ENCODE assay signal across 17 mouse cellular contexts in the genomic region with DNA sequence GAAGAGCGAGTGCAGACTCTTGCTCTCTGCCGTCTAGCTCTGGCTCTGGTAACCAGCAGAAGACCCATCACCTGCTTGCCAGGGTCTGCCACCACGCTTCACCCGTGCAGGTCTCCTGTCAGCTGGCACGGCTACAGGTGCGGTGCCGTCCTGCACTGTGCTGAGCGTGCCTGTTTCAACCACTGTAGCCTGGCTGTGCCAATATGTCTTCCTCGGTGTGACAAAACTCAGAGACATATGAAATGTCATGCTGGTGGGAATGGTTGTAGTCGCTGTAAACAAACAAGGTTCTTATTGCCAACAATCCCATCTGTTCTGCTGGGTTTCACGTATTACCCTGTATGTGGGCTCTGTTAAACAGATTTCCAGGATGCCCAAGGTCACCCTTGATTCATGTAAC.
A peak's percentile ranks its signal among the peaks of the same experiment; 100 is the strongest.
DNase-seq lines count a peak whose midpoint lies in the region; ATAC-seq and TF ChIP-seq lines count a peak whose summit lies in the region.
"Had no signal": no experiment of that assay in that cellular context is flagged by ENCODE, and none has a peak within 500 bp of the region (broad histone marks: within the 10 kb centered on the region; RNA-seq: fewer than 3 reads in every experiment).

No protein-coding gene starts in this region.

- 75% methylated on average over 11 of the region's 11 CpGs for WGBS in forebrain, embryonic 14.5 days
- 91% methylated on average over 11 of the region's 11 CpGs for WGBS in forebrain, embryonic 12.5 days
- 89% methylated on average over 11 of the region's 11 CpGs for WGBS in neural tube, embryonic 15.5 days

- no peaks in the 10 kb centered on the region for H3K36me3 ChIP-seq in forebrain, embryonic 14.5 days (ENCODE audit: control insufficient read depth, insufficient read depth, low read length)
- no peaks in the 10 kb centered on the region for H3K36me3 ChIP-seq in forebrain, embryonic 12.5 days (replicated peaks)
- H3K36me3 ChIP-seq in neural tube, embryonic 15.5 days = no peaks in the 10 kb centered on the region
- H3K36me3 ChIP-seq: lung, embryonic 15.5 days had no signal

- no peak for TF ChIP-seq POLR2A in brain, embryonic 14.5 days (IDR thresholded peaks at IDR 0.05; ENCODE audit: borderline replicate concordance, extremely low read depth, insufficient read depth, insufficient read length, poor library complexity, severe bottlenecking)

- H3K4me2 ChIP-seq in forebrain, embryonic 14.5 days (ENCODE audit: low read length) = no peak overlapping the region
- H3K4me2 ChIP-seq in forebrain, embryonic 12.5 days = no peak overlapping the region
- H3K4me2 ChIP-seq in neural tube, embryonic 15.5 days = no peak overlapping the region
- H3K4me2 ChIP-seq: heart, embryonic 11.5 days; lung, embryonic 15.5 days had no signal

- no peaks in the 10 kb centered on the region for H3K27me3 ChIP-seq in forebrain, embryonic 14.5 days (replicated peaks; ENCODE audit: control insufficient read depth, insufficient read depth, low read length)
- H3K27me3 ChIP-seq in forebrain, embryonic 12.5 days = no peaks in the 10 kb centered on the region
- H3K27me3 ChIP-seq in neural tube, embryonic 15.5 days (replicated peaks) = 0 out of 2 replicates have a peak, but pooled peaks cover 3% of the 10 kb centered on the region
- H3K27me3 ChIP-seq: lung, embryonic 15.5 days had no signal

- no peak overlapping the region for H3K4me3 ChIP-seq in forebrain, embryonic 14.5 days (ENCODE audit: low read depth, low read length)
- H3K4me3 ChIP-seq in forebrain, embryonic 12.5 days (replicated peaks) = no peak overlapping the region
- no peak overlapping the region for H3K4me3 ChIP-seq in neural tube, embryonic 15.5 days (replicated peaks)
- H3K4me3 ChIP-seq: lung, embryonic 15.5 days had no signal

- no peak overlapping the region for H3K9ac ChIP-seq in forebrain, embryonic 14.5 days (ENCODE audit: low read length)
- no peak overlapping the region for H3K9ac ChIP-seq in forebrain, embryonic 12.5 days
- no peak overlapping the region for H3K9ac ChIP-seq in neural tube, embryonic 15.5 days (replicated peaks)
- H3K9ac ChIP-seq: liver, embryonic 14.5 days; lung, embryonic 15.5 days had no signal

- DNase-seq in forebrain, embryonic 14.5 days (ENCODE audit: low spot score) = peak; percentile 76
- DNase-seq in layer of hippocampus, adult 9-11 months = peak; percentile 12
- DNase-seq in layer of hippocampus, adult 8-10 months (ENCODE audit: low spot score in 2 of 2) = no peak
- DNase-seq in brain, embryonic 14.5 days (ENCODE audit: low read depth) = peak; percentile 76
- DNase-seq in cerebellum, postnatal 25 days = peak; percentile 46 to 50
- DNase-seq in frontal cortex, adult 2 months (ENCODE audit: extremely low spot score in 1 of 2, low spot score in 1 of 2) = no peak
- DNase-seq: B cell, adult 2 months; heart, postnatal 10 days; kidney, postnatal 4 days; lung, postnatal 4 days had no signal

- ATAC-seq in forebrain, embryonic 14.5 days = peak; percentile 72; the same call in 1 of the 2 replicates
- ATAC-seq in forebrain, embryonic 12.5 days (ENCODE audit: low FRiP score) = no peak
- ATAC-seq in neural tube, embryonic 15.5 days (ENCODE audit: low FRiP score) = no peak
- ATAC-seq: inflammation-experienced regulatory T-cells, adult 6 months had no signal

- no peaks in the 10 kb centered on the region for H3K9me3 ChIP-seq in forebrain, embryonic 14.5 days (replicated peaks; ENCODE audit: control insufficient read depth, low read length)
- no peaks in the 10 kb centered on the region for H3K9me3 ChIP-seq in forebrain, embryonic 12.5 days
- H3K9me3 ChIP-seq in neural tube, embryonic 15.5 days (replicated peaks) = no peaks in the 10 kb centered on the region
- H3K9me3 ChIP-seq: lung, embryonic 15.5 days had no signal

- no peak for TF ChIP-seq CTCF in brain, embryonic 14.5 days (IDR thresholded peaks at IDR 0.05; ENCODE audit: borderline replicate concordance, extremely low read depth, insufficient read depth, insufficient read length)

- no peaks in the 10 kb centered on the region for H3K4me1 ChIP-seq in forebrain, embryonic 14.5 days (ENCODE audit: control insufficient read depth, insufficient read depth, low read length)
- H3K4me1 ChIP-seq in forebrain, embryonic 12.5 days = no peaks in the 10 kb centered on the region; the same call in 1 of the 2 replicates
- H3K4me1 ChIP-seq in neural tube, embryonic 15.5 days = no peaks in the 10 kb centered on the region
- H3K4me1 ChIP-seq: lung, embryonic 15.5 days had no signal

- no peak overlapping the region for H3K27ac ChIP-seq in forebrain, embryonic 14.5 days (ENCODE audit: low read depth, low read length)
- no peak overlapping the region for H3K27ac ChIP-seq in forebrain, embryonic 12.5 days
- H3K27ac ChIP-seq in neural tube, embryonic 15.5 days (replicated peaks) = no peak overlapping the region
- H3K27ac ChIP-seq: liver, embryonic 14.5 days; lung, embryonic 15.5 days; stomach, postnatal 0 days had no signal

Comparison
In these comparisons a context has a peak if more than half of its experiments do, and no peak if none do; other contexts are left out.
1. DNase-seq: peak in forebrain, embryonic 14.5 days (single experiment), layer of hippocampus, adult 9-11 months (single experiment), brain, embryonic 14.5 days (single experiment) and cerebellum, postnatal 25 days (2 of 2); none in layer of hippocampus, adult 8-10 months (0 of 2) and frontal cortex, adult 2 months (0 of 2).